8 mouse cellular contexts compared by ENCODE assay signal in the genomic region with DNA sequence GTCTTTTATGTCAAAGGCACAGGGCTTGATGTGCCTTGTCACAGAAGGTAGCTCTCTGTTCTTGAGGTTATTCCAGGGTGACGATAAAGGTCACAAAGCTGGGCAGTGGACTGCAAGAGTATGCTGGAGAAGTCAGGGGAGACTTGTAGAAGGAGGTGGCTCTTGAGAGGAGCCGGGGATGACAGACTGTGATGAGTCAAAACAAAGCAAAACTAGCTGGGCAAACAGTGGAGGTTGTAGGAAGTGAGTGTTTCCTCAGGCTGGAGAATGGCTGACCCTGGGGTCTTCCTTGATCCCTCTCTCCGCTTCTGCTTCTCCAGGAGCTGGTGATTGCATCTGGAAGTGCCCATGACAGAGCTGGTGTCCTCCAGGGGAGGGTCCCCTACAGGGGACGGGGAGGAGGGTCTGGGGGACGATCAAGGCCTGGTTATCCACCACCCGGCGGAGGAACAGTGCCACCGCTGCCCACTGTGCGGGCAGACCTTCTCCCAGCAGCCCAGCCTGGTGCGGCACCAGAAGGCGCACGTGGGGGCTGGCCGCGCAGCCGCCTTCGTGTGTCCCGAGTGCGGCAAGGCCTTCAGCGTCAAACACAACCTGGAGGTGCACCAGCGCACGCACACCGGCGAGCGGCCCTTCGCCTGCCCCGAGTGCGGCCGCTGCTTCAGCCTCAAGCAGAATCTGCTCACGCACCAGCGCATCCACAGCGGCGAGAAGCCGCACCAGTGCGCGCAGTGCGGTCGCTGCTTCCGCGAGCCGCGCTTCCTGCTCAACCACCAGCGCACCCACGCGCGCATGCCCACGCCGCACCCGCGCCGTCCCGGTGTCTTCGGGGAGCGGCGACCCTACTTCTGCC. TPM values are rescaled to one million over a fixed set of nuclear protein-coding genes. Genes with fewer than 3 reads are reported as not detected.
DNase-seq lines count a peak whose midpoint lies in the region; ATAC-seq and TF ChIP-seq lines count a peak whose summit lies in the region.
"Had no signal": no experiment of that assay in that cellular context is flagged by ENCODE, and none has a peak within 500 bp of the region (broad histone marks: within the 10 kb centered on the region; RNA-seq: fewer than 3 reads in every experiment).

No protein-coding gene starts in this region.

- H3K36me3 ChIP-seq in hindbrain, embryonic 11.5 days (ENCODE audit: control insufficient read depth, insufficient read depth, low read length), result no peaks in the 10 kb centered on the region
- H3K36me3 ChIP-seq in midbrain, embryonic 15.5 days (replicated peaks), result no peaks in the 10 kb centered on the region
- H3K36me3 ChIP-seq in testis, adult 2 months (ENCODE audit: control insufficient read depth, insufficient read depth, low read length), result no peaks in the 10 kb centered on the region

- no peaks in the 10 kb centered on the region for H3K9me3 ChIP-seq in hindbrain, embryonic 11.5 days (ENCODE audit: control insufficient read depth, low read length)
- no peaks in the 10 kb centered on the region for H3K9me3 ChIP-seq in midbrain, embryonic 15.5 days

- peaks cover 2% of the 10 kb centered on the region for H3K4me1 ChIP-seq in hindbrain, embryonic 11.5 days (replicated peaks; ENCODE audit: control insufficient read depth, insufficient read depth, low read length)
- peaks cover 26% of the 10 kb centered on the region for H3K4me1 ChIP-seq in midbrain, embryonic 15.5 days
- H3K4me1 ChIP-seq in testis, adult 2 months (ENCODE audit: control insufficient read depth, insufficient read depth, low read length), result peaks cover 9% of the 10 kb centered on the region

- peak overlapping the region; percentile 36 for H3K4me3 ChIP-seq in hindbrain, embryonic 11.5 days (ENCODE audit: low read depth, low read length)
- H3K4me3 ChIP-seq in midbrain, embryonic 15.5 days, result peak overlapping the region; percentile 53
- peak overlapping the region; percentile 56 for H3K4me3 ChIP-seq in testis, adult 2 months (ENCODE audit: control insufficient read depth, low read depth, low read length)

- ATAC-seq in hindbrain, embryonic 11.5 days (ENCODE audit: low FRiP score), result peak; percentile 53
- ATAC-seq in midbrain, embryonic 15.5 days (replicated peaks), result peak; percentile 78

- TF ChIP-seq POLR2A in testis, adult 2 months (IDR thresholded peaks at IDR 0.05; ENCODE audit: control insufficient read depth, low read depth, low read length), result no peak

- H3K4me2 ChIP-seq in hindbrain, embryonic 11.5 days (replicated peaks; ENCODE audit: low read depth, low read length), result peak overlapping the region; percentile 82
- H3K4me2 ChIP-seq in midbrain, embryonic 15.5 days, result peak overlapping the region; percentile 80

- no peak for TF ChIP-seq CTCF in testis, adult 2 months (IDR thresholded peaks at IDR 0.05; ENCODE audit: control insufficient read depth, insufficient read depth, insufficient replicate concordance, low read depth, low read length)

- 7% methylated on average over 52 of the region's 54 CpGs for WGBS in hindbrain, embryonic 11.5 days
- 16% methylated on average over 54 of the region's 54 CpGs for WGBS in midbrain, embryonic 15.5 days

- peaks cover 26% of the 10 kb centered on the region for H3K27me3 ChIP-seq in hindbrain, embryonic 11.5 days (ENCODE audit: control insufficient read depth, insufficient read depth, low read length)
- peaks cover 17% of the 10 kb centered on the region for H3K27me3 ChIP-seq in midbrain, embryonic 15.5 days (replicated peaks)
- no peaks in the 10 kb centered on the region for H3K27me3 ChIP-seq in testis, adult 2 months (ENCODE audit: control insufficient read depth, insufficient read depth, low read length)

- H3K27ac ChIP-seq in hindbrain, embryonic 11.5 days (ENCODE audit: low read depth, low read length), result no peak overlapping the region
- peak overlapping the region; percentile 74 for H3K27ac ChIP-seq in midbrain, embryonic 15.5 days
- H3K27ac ChIP-seq in testis, adult 2 months (ENCODE audit: control insufficient read depth, insufficient read depth, low read depth, low read length), result no peak overlapping the region

- DNase-seq in B cell, adult 2 months, result peak; percentile 51 to 55
- peak; percentile 25 to 34 for DNase-seq in CD8-positive naive resting alpha-beta T cell, adult 2 months (ENCODE audit: low read depth in 2 of 2, low spot score in 2 of 2)
- DNase-seq in embryo, embryonic 10 days (ENCODE audit: low spot score), result peak; percentile 44
- peak; percentile 48 for DNase-seq in hindbrain, embryonic 11.5 days (ENCODE audit: low spot score)
- peak; percentile 31 to 66 for DNase-seq in left cerebral cortex, postnatal 14 days (ENCODE audit: low spot score in 2 of 2)

- peak overlapping the region; percentile 64 for H3K9ac ChIP-seq in hindbrain, embryonic 11.5 days (ENCODE audit: low read depth, low read length)
- peak overlapping the region; percentile 56 for H3K9ac ChIP-seq in midbrain, embryonic 15.5 days

- intact Hi-C loops in left cerebral cortex, postnatal 14 days (cut with DNase I), result loop anchor here (5.0 kb wide), 1 partner anchor 37 kb away; a partner anchor contains a TSS

RNA-seq across cellular contexts. Expression of a gene that starts 2.5 kb away (rescaled TPM):
- 1.1 and 1.2 TPM in 2 replicates for polyA plus RNA-seq in hindbrain, embryonic 11.5 days (2014; fragmentation: Nextera tagmentation; extraction: Ambion mirVana)
- total RNA-seq in left cerebral cortex, postnatal 14 days (2021), result 10 to 100 TPM; 15.6 to 18.4 TPM
- 20.9 and 23.8 TPM in 2 replicates for polyA plus RNA-seq in midbrain, embryonic 15.5 days (2015; fragmentation: Nextera tagmentation; extraction: Ambion mirVana)
- 0.31 TPM in 2 replicates for polyA plus RNA-seq in testis, adult 2 months (2012; rRNA removed)

RNA-seq across cellular contexts. Expression of a gene that starts 18.0 kb away (rescaled TPM):
- polyA plus RNA-seq in hindbrain, embryonic 11.5 days (2014; fragmentation: Nextera tagmentation; extraction: Ambion mirVana), result 0.37 and 0.57 TPM in 2 replicates
- total RNA-seq in left cerebral cortex, postnatal 14 days (2021), result under 1 TPM; 0.97 to 0.99 TPM
- polyA plus RNA-seq in midbrain, embryonic 15.5 days (2015; fragmentation: Nextera tagmentation; extraction: Ambion mirVana), result 0.52 and 0.86 TPM in 2 replicates
- 0.13 and 0.21 TPM in 2 replicates for polyA plus RNA-seq in testis, adult 2 months (2012; rRNA removed)

RNA-seq across cellular contexts. Expression of a gene that starts 27.2 kb away (rescaled TPM):
- 7.7 and 11.0 TPM in 2 replicates for polyA plus RNA-seq in hindbrain, embryonic 11.5 days (2014; fragmentation: Nextera tagmentation; extraction: Ambion mirVana)
- 1 to 10 TPM; 6.0 to 7.4 TPM for total RNA-seq in left cerebral cortex, postnatal 14 days (2021)
- 16.3 and 16.8 TPM in 2 replicates for polyA plus RNA-seq in midbrain, embryonic 15.5 days (2015; fragmentation: Nextera tagmentation; extraction: Ambion mirVana)
- polyA plus RNA-seq in testis, adult 2 months (2012; rRNA removed), result 1.8 and 1.9 TPM in 2 replicates

RNA-seq across cellular contexts. Expression of a gene that starts 35.3 kb away (rescaled TPM):
- not detected in 2 replicates for polyA plus RNA-seq in hindbrain, embryonic 11.5 days (2014; fragmentation: Nextera tagmentation; extraction: Ambion mirVana)
- not detected for total RNA-seq in left cerebral cortex, postnatal 14 days (2021)
- 0.88 TPM in 1 of 2 replicates, not detected in the other for polyA plus RNA-seq in midbrain, embryonic 15.5 days (2015; fragmentation: Nextera tagmentation; extraction: Ambion mirVana)
- not detected in 2 replicates for polyA plus RNA-seq in testis, adult 2 months (2012; rRNA removed)
- polyA plus RNA-seq: frontal cortex, adult 2 months had no signal

RNA-seq across cellular contexts. Expression of a gene that starts 35.4 kb away (rescaled TPM):
- 35.3 and 37.8 TPM in 2 replicates for polyA plus RNA-seq in hindbrain, embryonic 11.5 days (2014; fragmentation: Nextera tagmentation; extraction: Ambion mirVana)
- total RNA-seq in left cerebral cortex, postnatal 14 days (2021), result 10 to 100 TPM; 34.0 to 36.7 TPM
- 48.9 and 50.4 TPM in 2 replicates for polyA plus RNA-seq in midbrain, embryonic 15.5 days (2015; fragmentation: Nextera tagmentation; extraction: Ambion mirVana)
- 16.8 and 17.8 TPM in 2 replicates for polyA plus RNA-seq in testis, adult 2 months (2012; rRNA removed)

Comparison
In these comparisons a context has a peak if more than half of its experiments do, and no peak if none do; other contexts are left out.
1. RNA of a gene that starts 2.5 kb away (polyA plus RNA-seq): 20.9 to 23.8 TPM in midbrain, embryonic 15.5 days; 1.1 to 1.2 TPM in hindbrain, embryonic 11.5 days and 0.31 TPM in testis, adult 2 months; every median in the first group is over 10 times any median in the second.
2. Peak in every context shown above with its lines, with median percentiles within 50 percentile points of each other: DNase-seq and H3K4me3 ChIP-seq.